Mouse (Mus musculus): ENCODE measurements around the gene Me3.

Gene Me3

GRCm38 (mm10) chr7:89903442-89904343, 271.5 kb downstream of the Me3 start, which contains the start of gene Ccdc81:
Gene Ccdc81 (minus strand): TSS chr7:89903629.
- no peak for DNase-seq (ENCODE audit: low spot score)
